Mouse (Mus musculus) lung, embryonic 16.5 days (tissue): Measurements from ENCODE around the gene Ccdc155. TPM values are rescaled to one million over a fixed set of nuclear protein-coding genes. Genes with fewer than 3 reads are reported as not detected.

Experiments
- ATAC-seq: fragments of 200-750 bp; cut with Nextera tagmentation; 2 replicates; pipeline ENCODE4 v1.8.0; 2017; ENCODE audit warnings: low read depth, mild to moderate bottlenecking, moderate library complexity
- H3K27ac ChIP-seq: fragments of 300-500 bp; sonication (generic); 2 replicates; pipeline ENCODE4 v1.5.1; 2014; ENCODE audit warnings: mild to moderate bottlenecking, control low read depth, low read length
- H3K27me3 ChIP-seq: fragments of 300-500 bp; sonication (generic); 2 replicates; pipeline ENCODE4 v1.6.1; 2014; ENCODE audit warnings: low read depth, low read length, mixed read lengths; ENCODE audit not compliant: control insufficient read depth, insufficient read depth
- H3K36me3 ChIP-seq: fragments of 300-500 bp; sonication (generic); 2 replicates; pipeline ENCODE4 v1.6.1; 2014; ENCODE audit warnings: low read length; ENCODE audit not compliant: control insufficient read depth, insufficient read depth
- H3K4me1 ChIP-seq: fragments of 300-500 bp; sonication (generic); replicated peaks from 2 replicates; pipeline ENCODE4 v1.6.1; 2014; ENCODE audit warnings: low read length, mixed read lengths; ENCODE audit not compliant: control insufficient read depth, insufficient read depth
- H3K4me2 ChIP-seq: fragments of 300-500 bp; sonication (generic); 2 replicates; pipeline ENCODE4 v1.6.1; 2014; ENCODE audit warnings: low read depth, low read length, control low read depth
- H3K4me3 ChIP-seq: fragments of 300-500 bp; sonication (generic); 2 replicates; pipeline ENCODE4 v1.5.1; 2014; ENCODE audit warnings: mild to moderate bottlenecking, low read length, control low read depth
- H3K9ac ChIP-seq: fragments of 300-500 bp; sonication (generic); 2 replicates; pipeline ENCODE4 v1.6.1; 2014; ENCODE audit warnings: low read length, control low read depth
- H3K9me3 ChIP-seq: fragments of 300-500 bp; sonication (generic); 2 replicates; pipeline ENCODE4 v1.6.1; 2016; ENCODE audit warnings: low read length; ENCODE audit not compliant: control insufficient read depth
- WGBS: fragments of 180-500 bp; shearing (Covaris S2); extraction: QIAGEN DNeasy Blood & Tissue Kit; methylation state at CpG from one replicate; pipeline ENCODE4 v1.1.7; 2014; 5-methylcytosine and 5-hydroxymethylcytosine counted together
- polyA plus RNA-seq: library from polyadenylated mRNA; unstranded; fragments of >200 nt; fragmentation: Nextera tagmentation; extraction: Ambion mirVana; gene quantifications from 2 replicates; pipeline ENCODE4 v1.2.1, GENCODE M21; 2015

Gene Ccdc155
- polyA plus RNA-seq, 1 experiment from 2014 or later, result 1.3 TPM

DNA sequence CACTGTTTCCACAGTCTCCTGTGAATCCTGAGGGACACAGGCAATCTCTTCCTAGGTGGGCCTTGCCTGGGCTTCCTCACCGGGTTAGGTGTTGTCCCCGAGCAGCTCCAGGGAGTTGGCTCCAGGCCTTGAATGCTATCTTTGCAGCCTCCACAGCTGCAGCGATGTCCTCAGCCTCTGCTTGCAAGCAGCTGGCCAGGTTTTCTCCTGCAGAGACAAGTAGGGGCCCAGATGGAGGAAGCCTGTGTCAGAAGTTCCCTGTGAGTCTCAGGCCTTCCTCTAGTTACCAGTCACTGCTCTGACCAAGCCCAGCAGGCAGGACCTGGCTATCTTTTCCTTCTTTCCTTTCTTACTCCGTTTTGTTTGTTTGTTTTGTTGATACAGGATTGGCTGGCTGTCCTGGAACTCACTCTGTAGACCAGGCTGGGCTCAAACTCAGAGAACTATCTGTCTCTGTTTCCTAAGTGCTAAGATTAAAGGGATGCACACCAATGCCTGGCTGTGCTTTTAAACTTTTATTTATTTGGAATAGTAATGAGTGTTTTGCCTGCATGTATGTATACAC, 56.1 kb downstream of the Ccdc155 start:
- Histone ChIP-seq H3K36me3 (0 out of 2 replicates have a peak, but pooled peaks cover 2% of the 10 kb centered on the region), H3K4me1 (peaks cover 18% of the 10 kb centered on the region), H3K4me3 (no peak overlapping the region), H3K27me3 (no peaks in the 10 kb centered on the region), H3K4me2 (no peak overlapping the region), H3K9ac (peak overlapping the region; percentile 17; the same call in 1 of the 2 replicates), H3K9me3 (no peaks in the 10 kb centered on the region), H3K27ac (0 out of 2 replicates have a peak overlapping the region, but pooled peaks have one; percentile 19)
- no peak for ATAC-seq
- 39% methylated on average over 4 of the region's 4 CpGs for WGBS

DNA sequence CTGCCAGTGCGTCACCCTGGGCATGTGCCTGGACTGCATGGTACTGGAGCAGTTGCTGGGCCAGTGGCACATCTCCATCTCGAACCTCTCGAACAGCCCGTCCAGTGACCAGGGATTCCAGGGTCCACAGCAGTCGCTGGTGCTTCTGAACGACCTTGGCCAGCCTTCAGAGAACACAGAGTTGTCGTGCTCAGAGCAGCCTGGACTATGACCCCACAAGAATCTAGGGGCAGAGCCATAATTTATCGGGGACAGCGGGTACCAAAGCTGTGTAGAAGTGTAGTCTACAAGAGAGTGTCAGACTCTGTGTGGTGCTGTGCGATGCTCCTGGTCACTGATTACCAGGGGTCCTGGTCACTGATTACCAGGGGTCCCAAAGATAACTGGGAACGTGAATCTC, 56.8 kb downstream of the Ccdc155 start:
- Histone ChIP-seq H3K4me3 (no peak overlapping the region), H3K4me2 (no peak overlapping the region), H3K27me3 (no peaks in the 10 kb centered on the region), H3K9me3 (no peaks in the 10 kb centered on the region), H3K4me1 (peaks cover 13% of the 10 kb centered on the region), H3K9ac (no peak overlapping the region), H3K27ac (no peak overlapping the region), H3K36me3 (0 out of 2 replicates have a peak, but pooled peaks cover 2% of the 10 kb centered on the region)
- no peak for ATAC-seq
- 80% methylated on average over 11 of the region's 11 CpGs for WGBS

DNA sequence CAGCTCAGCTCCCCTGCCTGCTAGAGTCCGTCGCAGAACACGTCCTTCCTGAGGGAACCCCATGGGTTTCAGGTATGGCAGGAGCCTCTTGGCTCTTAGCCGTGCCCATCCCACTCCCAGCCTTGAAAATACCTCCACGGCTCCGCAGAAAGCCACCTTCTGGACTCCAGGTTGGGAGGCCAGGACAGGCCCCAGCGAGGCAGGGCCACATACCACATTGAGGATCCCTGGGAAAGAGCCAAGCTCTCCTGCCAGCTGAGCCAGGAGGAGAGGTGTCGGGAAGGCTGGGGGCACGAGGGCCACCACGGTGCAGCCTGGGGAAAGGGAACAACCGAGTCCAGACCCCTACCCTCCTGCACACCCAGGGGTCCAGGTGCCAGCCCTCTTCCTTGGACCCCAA, 57.4 kb downstream of the Ccdc155 start:
- H3K36me3 ChIP-seq, result peaks cover 5% of the 10 kb centered on the region; the same call in 1 of the 2 replicates
- H3K27me3 ChIP-seq, result no peaks in the 10 kb centered on the region
- H3K4me1 ChIP-seq, result peaks cover 13% of the 10 kb centered on the region
- no peak for ATAC-seq
- H3K4me3 ChIP-seq, result no peak overlapping the region
- no peak overlapping the region for H3K9ac ChIP-seq
- H3K4me2 ChIP-seq, result no peak overlapping the region
- no peak overlapping the region for H3K27ac ChIP-seq
- no peaks in the 10 kb centered on the region for H3K9me3 ChIP-seq
- 87% methylated on average over 11 of the region's 11 CpGs for WGBS

DNA sequence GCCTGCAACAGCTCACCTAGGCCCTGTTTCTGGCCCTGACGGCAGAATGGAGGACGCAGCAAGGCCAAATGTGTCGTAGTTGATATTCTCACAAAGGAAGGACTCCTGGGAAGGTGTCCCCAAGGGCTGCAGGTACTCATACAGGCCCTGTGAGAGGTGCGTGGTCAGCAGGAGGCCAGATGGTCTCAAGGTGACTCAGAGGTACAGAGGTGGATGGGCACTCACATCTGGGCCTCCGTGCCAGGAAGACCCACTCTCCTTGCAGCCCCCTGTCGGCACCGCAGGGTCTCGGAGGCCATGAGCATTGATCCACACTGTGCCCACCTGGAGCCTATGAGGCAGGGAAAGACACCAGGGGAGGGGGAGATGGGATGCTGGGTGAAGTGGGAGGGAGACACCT, 59.2 kb downstream of the Ccdc155 start:
- H3K4me2 ChIP-seq, result no peak overlapping the region
- ATAC-seq, result no peak
- H3K27ac ChIP-seq, result no peak overlapping the region
- H3K9ac ChIP-seq, result no peak overlapping the region
- no peaks in the 10 kb centered on the region for H3K27me3 ChIP-seq
- WGBS, result 93% methylated on average over 8 of the region's 8 CpGs
- H3K4me3 ChIP-seq, result no peak overlapping the region
- H3K4me1 ChIP-seq, result peaks cover 4% of the 10 kb centered on the region
- peaks cover 5% of the 10 kb centered on the region; the same call in 1 of the 2 replicates for H3K36me3 ChIP-seq
- no peaks in the 10 kb centered on the region for H3K9me3 ChIP-seq

DNA sequence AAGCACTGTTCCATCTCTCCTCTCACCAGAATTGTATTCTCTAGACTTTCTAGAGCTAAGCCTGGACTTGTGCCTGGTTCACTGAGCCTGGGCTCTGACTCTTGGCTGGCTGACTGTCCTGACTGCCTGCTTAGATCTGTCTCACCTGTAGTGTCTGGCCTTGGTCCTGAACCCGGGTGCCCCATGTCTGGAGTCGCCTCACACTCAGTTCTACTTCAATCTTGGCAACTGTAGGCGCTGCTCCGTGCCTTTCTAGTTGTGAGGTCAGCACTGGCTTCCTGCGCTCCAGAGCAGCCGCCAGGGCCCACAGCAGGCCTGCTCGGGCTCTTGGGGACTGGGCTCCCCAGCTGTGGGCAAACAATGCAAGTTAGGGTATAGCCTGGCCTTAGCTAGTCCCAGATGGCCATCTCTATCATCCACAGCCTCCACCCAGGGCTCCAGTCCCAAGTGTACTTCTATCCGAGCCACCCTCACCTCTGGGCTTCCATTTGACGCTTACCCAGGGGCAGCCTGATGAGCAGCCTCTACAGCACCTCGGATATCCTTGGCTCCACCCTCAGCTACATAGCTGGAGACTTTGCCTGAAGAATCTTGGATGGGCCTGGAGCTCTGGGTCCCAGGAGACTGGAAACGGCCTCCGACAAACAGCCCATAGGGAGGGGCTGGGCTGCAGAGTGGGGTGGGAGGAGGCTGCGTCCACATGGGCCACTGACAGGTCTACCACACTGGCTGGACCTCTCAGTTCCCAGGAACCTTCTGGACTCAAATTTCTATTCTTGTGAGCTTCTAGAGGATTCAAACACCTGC, 60.1 kb downstream of the Ccdc155 start:
- 83% methylated on average over 13 of the region's 13 CpGs for WGBS

DNA sequence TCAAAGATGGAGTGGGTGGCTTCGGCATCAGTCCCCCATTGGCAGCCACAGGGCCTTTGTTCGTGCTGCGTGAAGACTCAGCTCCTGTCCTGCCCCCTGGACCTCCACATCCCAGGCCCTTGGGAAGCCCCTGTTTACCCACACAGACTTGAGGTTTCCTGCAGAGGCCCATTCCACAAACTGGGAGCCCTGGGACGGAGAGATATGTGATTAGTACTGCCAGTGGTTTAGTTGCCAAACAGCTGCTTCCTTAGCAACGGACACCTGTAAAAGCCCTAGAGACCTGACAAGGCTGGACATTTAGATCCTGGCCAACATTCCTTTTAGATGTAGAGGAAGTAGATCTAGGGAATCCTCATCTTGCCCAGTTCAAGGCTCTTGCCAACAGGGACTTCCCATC, 62.8 kb downstream of the Ccdc155 start:
- 85% methylated on average over 5 of the region's 5 CpGs for WGBS
- H3K36me3 ChIP-seq, result peaks cover 5% of the 10 kb centered on the region; the same call in 1 of the 2 replicates
- H3K9ac ChIP-seq, result no peak overlapping the region
- H3K4me3 ChIP-seq, result no peak overlapping the region
- no peaks in the 10 kb centered on the region for H3K27me3 ChIP-seq
- H3K4me2 ChIP-seq, result no peak overlapping the region
- H3K27ac ChIP-seq, result no peak overlapping the region
- ATAC-seq, result no peak
- no peaks in the 10 kb centered on the region for H3K9me3 ChIP-seq
- no peaks in the 10 kb centered on the region for H3K4me1 ChIP-seq

More for the DNA sequence above, 60.1 kb downstream of the Ccdc155 start:
- Histone ChIP-seq H3K9me3 (no peaks in the 10 kb centered on the region), H3K9ac (no peak overlapping the region), H3K4me3 (no peak overlapping the region), H3K36me3 (peaks cover 5% of the 10 kb centered on the region; the same call in 1 of the 2 replicates), H3K27me3 (no peaks in the 10 kb centered on the region), H3K4me1 (no peaks in the 10 kb centered on the region; the same call in 1 of the 2 replicates), H3K27ac (no peak overlapping the region), H3K4me2 (no peak overlapping the region)
- no peak for ATAC-seq

DNA sequence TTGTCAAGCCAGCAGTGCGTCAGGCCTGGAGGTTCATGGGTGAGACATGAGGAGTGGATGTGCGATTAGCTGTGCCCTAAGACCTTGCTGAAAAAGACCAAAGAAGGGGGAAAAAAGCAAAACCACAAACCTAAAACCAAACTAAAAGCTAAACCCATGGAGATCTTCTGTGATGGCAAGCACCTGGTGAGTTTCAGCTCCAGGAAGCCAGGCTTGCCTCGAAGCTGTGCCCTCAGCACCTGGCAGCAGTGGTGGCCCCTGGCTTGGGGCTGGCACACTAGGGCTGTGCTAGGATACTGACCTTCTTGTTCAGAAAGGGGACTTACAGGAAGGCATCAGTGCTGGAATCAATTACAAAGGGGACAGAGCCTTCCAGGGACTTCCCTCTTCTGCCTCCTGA, 63.4 kb downstream of the Ccdc155 start:
- H3K9me3 ChIP-seq, result no peaks in the 10 kb centered on the region
- H3K9ac ChIP-seq, result no peak overlapping the region
- 86% methylated on average over 3 of the region's 3 CpGs for WGBS
- ATAC-seq, result no peak
- no peaks in the 10 kb centered on the region for H3K27me3 ChIP-seq
- no peak overlapping the region for H3K27ac ChIP-seq
- no peak overlapping the region for H3K4me2 ChIP-seq
- no peaks in the 10 kb centered on the region for H3K4me1 ChIP-seq
- H3K36me3 ChIP-seq, result peaks cover 5% of the 10 kb centered on the region; the same call in 1 of the 2 replicates
- H3K4me3 ChIP-seq, result no peak overlapping the region

DNA sequence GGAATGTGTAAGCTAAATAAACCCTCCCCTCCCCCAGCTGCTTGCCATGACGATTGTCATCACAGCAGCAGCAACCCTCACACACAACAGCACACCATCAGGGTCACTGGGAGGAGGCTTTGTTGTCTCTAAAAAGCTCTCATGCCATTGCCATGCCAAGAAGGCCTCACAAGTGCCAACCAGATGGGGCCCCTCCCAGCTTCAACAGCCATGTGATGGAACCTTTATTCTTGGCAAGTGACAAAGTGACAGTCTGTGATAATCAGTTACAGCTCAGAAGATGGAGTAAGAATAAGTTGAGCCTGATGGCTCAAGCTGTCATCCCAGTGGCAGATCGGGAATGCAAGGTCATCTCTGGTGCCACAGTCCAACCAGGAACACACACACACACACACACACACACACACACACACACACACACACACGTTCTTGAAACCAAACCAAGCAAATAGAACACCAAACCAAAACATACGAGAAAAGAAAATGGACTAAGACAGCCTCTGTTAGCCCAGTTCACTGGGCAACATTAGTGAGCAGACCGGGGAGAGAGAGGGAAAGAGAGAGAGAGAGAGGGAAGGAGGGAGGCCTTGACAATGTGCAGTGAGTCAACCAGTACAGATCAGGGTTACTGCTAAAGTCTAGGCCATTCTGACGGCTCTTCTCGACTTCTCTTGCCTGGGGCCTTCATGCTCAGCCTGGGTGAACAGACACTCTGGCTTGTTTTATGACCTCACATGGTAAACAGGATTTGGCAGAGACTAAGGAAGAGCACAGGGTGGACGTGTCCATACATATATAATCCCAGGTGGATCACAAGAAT, 64.6 kb downstream of the Ccdc155 start:
- no peak overlapping the region for H3K4me3 ChIP-seq
- peaks cover 3% of the 10 kb centered on the region; the same call in 1 of the 2 replicates for H3K36me3 ChIP-seq
- no peak overlapping the region for H3K27ac ChIP-seq
- H3K27me3 ChIP-seq, result no peaks in the 10 kb centered on the region
- H3K9me3 ChIP-seq, result no peaks in the 10 kb centered on the region
- ATAC-seq, result no peak
- H3K4me2 ChIP-seq, result no peak overlapping the region
- H3K4me1 ChIP-seq, result no peaks in the 10 kb centered on the region; the same call in 1 of the 2 replicates
- 67% methylated on average over 8 of the region's 8 CpGs for WGBS
- no peak overlapping the region for H3K9ac ChIP-seq

DNA sequence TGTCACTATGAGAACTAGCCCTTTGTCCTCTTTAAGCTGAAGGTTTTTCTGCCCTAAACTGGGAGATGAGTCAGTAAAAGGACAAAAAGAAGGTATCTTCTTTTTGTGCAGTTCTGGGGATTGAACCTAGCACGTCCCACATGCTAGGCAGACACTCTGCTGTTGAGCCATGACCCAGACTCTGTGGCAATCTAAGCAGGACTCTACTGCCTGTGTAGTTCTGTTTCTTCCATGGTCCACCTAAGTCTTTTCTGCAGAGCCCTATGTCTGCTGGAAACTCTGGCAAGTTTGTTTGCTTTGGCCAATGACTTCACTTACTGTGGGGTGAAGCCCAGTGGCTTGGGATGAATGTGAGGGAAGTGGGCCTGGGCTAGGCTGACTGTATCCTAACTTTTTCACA, 66.3 kb downstream of the Ccdc155 start:
- Histone ChIP-seq H3K9ac (no peak overlapping the region), H3K4me3 (no peak overlapping the region), H3K4me2 (no peak overlapping the region), H3K36me3 (peaks cover 3% of the 10 kb centered on the region; the same call in 1 of the 2 replicates), H3K27me3 (no peaks in the 10 kb centered on the region), H3K9me3 (no peaks in the 10 kb centered on the region), H3K27ac (no peak overlapping the region), H3K4me1 (no peaks in the 10 kb centered on the region; the same call in 1 of the 2 replicates)
- no peak for ATAC-seq
- 79% methylated on average over 1 of the region's 1 CpGs for WGBS
